Mouse (Mus musculus): ENCODE data around the gene Cmtm6.

- TF ChIP-seq CTCF (IDR thresholded peaks at IDR 0.05; ENCODE audit: low read depth, low read length) (no peak), TAL1 (conservative IDR thresholded peaks at IDR 0.05; ENCODE audit: low read depth, low read length) (no peak), GATA1 (IDR thresholded peaks at IDR 0.05; ENCODE audit: borderline replicate concordance, low read length) (no peak), POLR2AphosphoS5 (IDR thresholded peaks at IDR 0.05; ENCODE audit: insufficient replicate concordance, low read depth, low read length) (no peak), GATA2 (IDR thresholded peaks at IDR 0.05; ENCODE audit: borderline replicate concordance, low read depth, low read length) (no peak)
Measured at GRCm38 (mm10) chr9:114789989-114790388, 59.1 kb downstream of the Cmtm6 start.

All from G1E (cell line).